8 mouse cellular contexts compared by ENCODE assay signal in genomic region chr3:37128269-37128668, GRCm38 (mm10). TPM values are rescaled to one million over a fixed set of nuclear protein-coding genes. Genes with fewer than 3 reads are reported as not detected.
DNase-seq lines count a peak whose midpoint lies in the region; ATAC-seq and TF ChIP-seq lines count a peak whose summit lies in the region.

No protein-coding gene starts in this region.

- no peak overlapping the region for H3ac ChIP-seq in myocyte (ENCODE audit: control insufficient read depth, insufficient read length)

- intact Hi-C loops in heart, postnatal 10 days (cut with DNase I) = loop anchor here (5.0 kb wide), 1 partner anchor 54 kb away; no protein-coding TSS in a partner anchor
- intact Hi-C loops in left cerebral cortex, postnatal 4 days (cut with DNase I) = no loop called here

- H3K36me3 ChIP-seq in myocyte (ENCODE audit: control insufficient read depth, insufficient read depth) = no peaks in the 10 kb centered on the region

- DNase-seq in lung, adult 18-20 months = peak; percentile 10 to 42
- no peak for DNase-seq in lung, adult 2 months
- DNase-seq in heart, postnatal 10 days = peak; percentile 65 to 66
- no peak for DNase-seq in left cerebral cortex, postnatal 4 days
- DNase-seq in testis, postnatal 14 days (ENCODE audit: low spot score) = no peak

- H3K79me2 ChIP-seq in myocyte (ENCODE audit: control insufficient read depth, insufficient read depth) = no peaks in the 10 kb centered on the region

- H3K4me2 ChIP-seq in myocyte (ENCODE audit: low read depth) = peak overlapping the region; percentile 55

- TF ChIP-seq POLR2A in lung, adult 2 months (IDR thresholded peaks at IDR 0.05; ENCODE audit: borderline replicate concordance, extremely low read depth, low read depth, low read length) = no peak
- no peak for TF ChIP-seq POLR2A in myocyte (IDR thresholded peaks at IDR 0.05; ENCODE audit: insufficient read length, low read depth)

- no peak for TF ChIP-seq CTCF in lung, adult 2 months (IDR thresholded peaks at IDR 0.05; ENCODE audit: insufficient read depth, low read length)

- WGBS in lung, adult 2 months = 57% methylated on average over 4 of the region's 4 CpGs

- H3K27me3 ChIP-seq in myocyte (ENCODE audit: control insufficient read depth, insufficient read depth, insufficient read length) = no peaks in the 10 kb centered on the region

- peak; percentile 73 for ATAC-seq in common myeloid progenitor, adult 5-6 weeks (replicated peaks; ENCODE audit: low read depth, poor library complexity, severe bottlenecking)
- no peak for ATAC-seq in erythroid progenitor cell, adult 5-6 weeks (replicated peaks; ENCODE audit: low FRiP score, poor library complexity, severe bottlenecking)

- H3K4me1 ChIP-seq in lung, adult 2 months (ENCODE audit: control insufficient read depth, insufficient read depth, low read length) = no peaks in the 10 kb centered on the region

- no peak overlapping the region for H3K4me3 ChIP-seq in lung, adult 2 months (replicated peaks; ENCODE audit: extremely low read depth, low read depth, low read length)
- no peak overlapping the region for H3K4me3 ChIP-seq in myocyte

TF ChIP-seq in myocyte, 11 proteins besides CTCF, POLR2A, EP300 and RAD21:
- TF ChIP-seq TCF3 (IDR thresholded peaks at IDR 0.05; ENCODE audit: insufficient read length, low read depth) (peak; percentile 67), MYOD1 (IDR thresholded peaks at IDR 0.05; ENCODE audit: control insufficient read depth in 1 of 3, insufficient read length in 2 of 3, low read depth in 2 of 3) (peak; percentile 82 to 92 (median 91)), MAX (IDR thresholded peaks at IDR 0.05; ENCODE audit: low read depth) (peak; percentile 68), MYOG (IDR thresholded peaks at IDR 0.05; ENCODE audit: control insufficient read depth in 1 of 3, insufficient read depth in 1 of 3, insufficient read length in 2 of 3, low read depth in 2 of 3) (peak; percentile 57 to 94 (median 90)), CEBPB (IDR thresholded peaks at IDR 0.05; ENCODE audit: insufficient read depth, poor library complexity, severe bottlenecking) (peak; percentile 94), USF1 (IDR thresholded peaks at IDR 0.05; ENCODE audit: low read depth) (no peak), POLR2AphosphoS2 (IDR thresholded peaks at IDR 0.05; ENCODE audit: insufficient read length, low read depth) (no peak), TCF12 (IDR thresholded peaks at IDR 0.05; ENCODE audit: insufficient read depth, poor library complexity, severe bottlenecking) (peak; percentile 91)

RNA-seq across cellular contexts. Expression of gene Il2, which starts 2.5 kb away (rescaled TPM):
- not detected in 2 replicates for polyA plus RNA-seq in lung, adult 2 months (2012; rRNA removed)
- total RNA-seq in common myeloid progenitor, adult 5-6 weeks (2017) = not detected in 2 replicates
- total RNA-seq in heart, postnatal 10 days (2021) = not detected
- polyA plus RNA-seq in myocyte (2012; fragmentation: generic; extraction: Trizol) = not detected
- total RNA-seq in left cerebral cortex, postnatal 4 days (2021) = not detected
- total RNA-seq in erythroid progenitor cell, adult 5-6 weeks (2015; ENCODE audit: low replicate concordance) = 1.3 TPM in 1 of 2 replicates, not detected in the other
- total RNA-seq in erythroid progenitor cell, adult 5-6 weeks (2017; ENCODE audit: low replicate concordance) = not detected in 2 replicates

Comparison
In these comparisons a context has a peak if more than half of its experiments do, and no peak if none do; other contexts are left out.
1. DNase-seq: peak in lung, adult 18-20 months (2 of 2) and heart, postnatal 10 days (2 of 2); none in lung, adult 2 months (single experiment), left cerebral cortex, postnatal 4 days (single experiment) and testis, postnatal 14 days (single experiment).